19 mouse cellular contexts compared by ENCODE assay signal in the genomic region with DNA sequence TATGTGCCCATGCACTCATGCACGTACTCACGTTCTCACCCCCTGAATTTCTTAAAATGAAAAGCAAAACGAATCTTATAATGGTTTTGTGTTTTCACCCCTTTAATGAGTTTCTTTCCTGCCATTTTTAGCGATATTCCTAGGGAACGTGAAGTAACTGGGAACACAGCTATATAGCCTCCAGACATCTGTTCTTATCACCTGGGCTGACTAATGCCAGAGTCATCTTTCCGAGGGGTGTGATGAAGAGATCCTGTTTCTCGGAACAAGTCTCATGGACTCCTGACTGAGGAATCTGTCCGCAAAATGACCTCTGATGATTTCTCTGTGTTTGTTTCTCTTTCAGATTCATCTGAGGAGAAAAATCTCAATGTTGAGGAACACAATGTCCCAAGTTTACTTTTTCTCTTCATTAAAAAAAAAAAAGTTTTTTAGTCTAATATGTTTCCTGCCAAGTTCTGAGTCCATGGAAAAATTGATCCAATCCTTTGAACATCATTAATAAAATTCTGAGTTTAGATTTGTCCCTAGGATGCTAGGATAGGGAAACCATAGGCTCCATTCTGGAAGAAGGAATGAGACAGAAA.
A peak's percentile ranks its signal among the peaks of the same experiment; 100 is the strongest.
DNase-seq lines count a peak whose midpoint lies in the region; ATAC-seq and TF ChIP-seq lines count a peak whose summit lies in the region.
"Had no signal": no experiment of that assay in that cellular context is flagged by ENCODE, and none has a peak within 500 bp of the region (broad histone marks: within the 10 kb centered on the region; RNA-seq: fewer than 3 reads in every experiment).

No protein-coding gene starts in this region.

- H3K9me3 ChIP-seq in heart, embryonic 10.5 days, result no peaks in the 10 kb centered on the region
- no peaks in the 10 kb centered on the region for H3K9me3 ChIP-seq in lung, postnatal 0 days (ENCODE audit: low read length)
- no peaks in the 10 kb centered on the region for H3K9me3 ChIP-seq in midbrain, postnatal 0 days (ENCODE audit: low read length)
- H3K9me3 ChIP-seq: hindbrain, embryonic 10.5 days; limb, embryonic 10.5 days; liver, embryonic 13.5 days; midbrain, embryonic 10.5 days had no signal

- no peak for TF ChIP-seq CTCF in lung, postnatal 0 days (IDR thresholded peaks at IDR 0.05)
- TF ChIP-seq CTCF in midbrain, postnatal 0 days (IDR thresholded peaks at IDR 0.05), result no peak

- peak; percentile 31; the same call in 1 of the 2 replicates for TF ChIP-seq EP300 in lung, postnatal 0 days (IDR thresholded peaks at IDR 0.05)

- H3K4me3 ChIP-seq in heart, embryonic 10.5 days, result no peak overlapping the region
- no peak overlapping the region for H3K4me3 ChIP-seq in lung, postnatal 0 days (ENCODE audit: low read depth, low read length)
- H3K4me3 ChIP-seq in brown adipose tissue, adult 24 weeks (ENCODE audit: insufficient read depth, low read depth, low read length), result no peak overlapping the region
- no peak overlapping the region for H3K4me3 ChIP-seq in midbrain, postnatal 0 days (ENCODE audit: low read depth, low read length)
- H3K4me3 ChIP-seq: hindbrain, embryonic 10.5 days; limb, embryonic 10.5 days; liver, embryonic 13.5 days; midbrain, embryonic 10.5 days had no signal

- no peaks in the 10 kb centered on the region for H3K27me3 ChIP-seq in heart, embryonic 10.5 days (ENCODE audit: insufficient read depth, poor library complexity, severe bottlenecking)
- H3K27me3 ChIP-seq in lung, postnatal 0 days (replicated peaks; ENCODE audit: insufficient read depth, low read length), result no peaks in the 10 kb centered on the region
- no peaks in the 10 kb centered on the region for H3K27me3 ChIP-seq in midbrain, postnatal 0 days (ENCODE audit: insufficient read depth, low read length)
- H3K27me3 ChIP-seq: liver, embryonic 13.5 days had no signal

- 60% methylated on average over 8 of the region's 8 CpGs for WGBS in heart, embryonic 10.5 days
- 52% methylated on average over 8 of the region's 8 CpGs for WGBS in lung, postnatal 0 days
- 85% methylated on average over 8 of the region's 8 CpGs for WGBS in midbrain, postnatal 0 days

- ATAC-seq in lung, postnatal 0 days, result no peak
- no peak for ATAC-seq in midbrain, postnatal 0 days (ENCODE audit: low FRiP score)
- ATAC-seq: forebrain, embryonic 14.5 days had no signal

- no peak overlapping the region for H3K4me2 ChIP-seq in lung, postnatal 0 days (replicated peaks; ENCODE audit: low read depth, low read length)
- H3K4me2 ChIP-seq in midbrain, postnatal 0 days (ENCODE audit: low read depth, low read length, poor library complexity, severe bottlenecking), result no peak overlapping the region
- H3K4me2 ChIP-seq: liver, embryonic 13.5 days had no signal

- H3K27ac ChIP-seq in heart, embryonic 10.5 days, result no peak overlapping the region
- no peak overlapping the region for H3K27ac ChIP-seq in lung, postnatal 0 days (ENCODE audit: low read length)
- 0 out of 2 replicates have a peak overlapping the region, but pooled peaks have one; percentile 52 for H3K27ac ChIP-seq in brown adipose tissue, adult 24 weeks (replicated peaks; ENCODE audit: low read depth, low read length)
- no peak overlapping the region for H3K27ac ChIP-seq in midbrain, postnatal 0 days (ENCODE audit: low read depth, low read length)
- H3K27ac ChIP-seq: hindbrain, embryonic 10.5 days; limb, embryonic 10.5 days; liver, embryonic 13.5 days; macrophage; midbrain, embryonic 10.5 days had no signal

- peak; percentile 18 to 48 for DNase-seq in heart, adult 9 months (ENCODE audit: low spot score in 2 of 2)
- no peak for DNase-seq in heart, embryonic 10.5 days (ENCODE audit: low spot score)
- DNase-seq in lung, postnatal 0 days (ENCODE audit: low spot score), result peak; percentile 70
- no peak for DNase-seq in lung, postnatal 14 days
- DNase-seq in lung, postnatal 36 days, result peak; percentile 32
- no peak for DNase-seq in midbrain, postnatal 0 days (ENCODE audit: low spot score)
- DNase-seq: cerebellum, adult 8-10 months; kidney, adult 11 months; kidney, postnatal 10 days; layer of hippocampus, postnatal 36 days; liver, embryonic 13.5 days; retina, postnatal 1 day; thymus, adult 2 months had no signal

- H3K4me1 ChIP-seq in heart, embryonic 10.5 days, result no peaks in the 10 kb centered on the region
- 0 out of 2 replicates have a peak, but pooled peaks cover 3% of the 10 kb centered on the region for H3K4me1 ChIP-seq in lung, postnatal 0 days (ENCODE audit: insufficient read depth, low read depth, low read length)
- H3K4me1 ChIP-seq in brown adipose tissue, adult 24 weeks (ENCODE audit: control insufficient read depth, insufficient read depth, insufficient read length, low read length), result no peaks in the 10 kb centered on the region
- H3K4me1 ChIP-seq in midbrain, postnatal 0 days (ENCODE audit: insufficient read depth, low read length), result no peaks in the 10 kb centered on the region
- H3K4me1 ChIP-seq: hindbrain, embryonic 10.5 days; liver, embryonic 13.5 days; midbrain, embryonic 10.5 days had no signal

- H3K36me3 ChIP-seq in heart, embryonic 10.5 days, result no peaks in the 10 kb centered on the region
- H3K36me3 ChIP-seq in lung, postnatal 0 days (ENCODE audit: insufficient read depth, low read length), result no peaks in the 10 kb centered on the region
- no peaks in the 10 kb centered on the region for H3K36me3 ChIP-seq in midbrain, postnatal 0 days (ENCODE audit: insufficient read depth, low read length)
- H3K36me3 ChIP-seq: hindbrain, embryonic 10.5 days; limb, embryonic 10.5 days; liver, embryonic 13.5 days; midbrain, embryonic 10.5 days had no signal

- H3K9ac ChIP-seq in lung, postnatal 0 days (replicated peaks; ENCODE audit: low read depth), result no peak overlapping the region
- H3K9ac ChIP-seq in midbrain, postnatal 0 days (replicated peaks; ENCODE audit: low read length, poor library complexity, severe bottlenecking), result no peak overlapping the region
- H3K9ac ChIP-seq: liver, embryonic 13.5 days had no signal

Comparison
In these comparisons a context has a peak if more than half of its experiments do, and no peak if none do; other contexts are left out.
1. DNase-seq: peak in heart, adult 9 months (2 of 2), lung, postnatal 0 days (single experiment) and lung, postnatal 36 days (single experiment); none in heart, embryonic 10.5 days (single experiment), lung, postnatal 14 days (single experiment) and midbrain, postnatal 0 days (single experiment).